Mouse (Mus musculus): ENCODE measurements around the gene Gm10488. TPM values are rescaled to one million over a fixed set of nuclear protein-coding genes. Genes with fewer than 3 reads are reported as not detected.
"Not testable (repeated sequence)": the region's sequence is repeated elsewhere in the genome, so short reads cannot be mapped to it uniquely, and the experiment has no call there.

Gene Gm10488
- total RNA-seq (2012; rRNA removed) (not detected in 2 replicates), polyA plus RNA-seq (2012; ENCODE audit: insufficient read depth in 1 of 2, insufficient read length in 2 of 2, low read depth in 1 of 2, low replicate concordance in 2 of 2, missing spikeins in 1 of 2) (not detected)

GRCm38 (mm10) chrX:29976014-29976413 is at the start of gene Gm10488:
Gm10488 (plus strand) TSS chrX:29976314.
- not testable (repeated sequence) for H3K4me1 ChIP-seq (ENCODE audit: control insufficient read depth in 1 of 2, insufficient read depth in 2 of 2, low read length in 2 of 2); DNase-seq (ENCODE audit: low read depth, low spot score); H3K9ac ChIP-seq (ENCODE audit: control insufficient read depth, low read depth, low read length, poor library complexity, severe bottlenecking); H3K9me3 ChIP-seq (replicated peaks; ENCODE audit: insufficient read depth, low read length); H3K79me2 ChIP-seq (ENCODE audit: control insufficient read depth, insufficient read depth, low read length, poor library complexity); H3K4me3 ChIP-seq (ENCODE audit: control insufficient read depth in 1 of 2, insufficient read depth in 1 of 2, low read depth in 2 of 2, low read length in 2 of 2); H3K36me3 ChIP-seq (ENCODE audit: control insufficient read depth in 1 of 2, insufficient read depth in 2 of 2, low read length in 2 of 2); H3K27me3 ChIP-seq (ENCODE audit: control insufficient read depth in 1 of 2, insufficient read depth in 2 of 2, low read length in 2 of 2); H3K27ac ChIP-seq (ENCODE audit: control insufficient read depth, low read depth, low read length)

Measured in MEL (cell line).